Mouse (Mus musculus): Measurements from ENCODE around the gene Dhps. TPM values are rescaled to one million over a fixed set of nuclear protein-coding genes. Genes with fewer than 3 reads are reported as not detected.

Dhps gene
- polyA plus RNA-seq, 1 experiment: 2.1 TPM

- H3K9me3 ChIP-seq (ENCODE audit: control insufficient read depth, low read length): no peaks in the 10 kb centered on the region
These were observed 13.1 kb downstream of the Dhps start for GRCm38 (mm10) chr8:85084633-85085032.

GRCm38 (mm10) chr8:85086238-85086637 lies 14.7 kb downstream of the Dhps start:
- Histone ChIP-seq H3K4me1 (ENCODE audit: control insufficient read depth) (peaks cover 39% of the 10 kb centered on the region), H3K36me3 (ENCODE audit: control insufficient read depth) (peaks cover 34% of the 10 kb centered on the region), H3K27me3 (ENCODE audit: control insufficient read depth) (no peaks in the 10 kb centered on the region), H3K4me3 (replicated peaks) (no peak overlapping the region), H3K9me3 (ENCODE audit: control insufficient read depth, low read length) (no peaks in the 10 kb centered on the region)
- no peak for TF ChIP-seq TAL1 (IDR thresholded peaks at IDR 0.05; ENCODE audit: low read length)
- TF ChIP-seq GATA1 (IDR thresholded peaks at IDR 0.05; ENCODE audit: low read length): no peak

More at GRCm38 (mm10) chr8:85084633-85085032, 13.1 kb downstream of the Dhps start:
- no peak overlapping the region for H3K4me3 ChIP-seq (replicated peaks)
- H3K27me3 ChIP-seq (ENCODE audit: control insufficient read depth): no peaks in the 10 kb centered on the region
- peaks cover 28% of the 10 kb centered on the region for H3K36me3 ChIP-seq (ENCODE audit: control insufficient read depth)
- peaks cover 47% of the 10 kb centered on the region for H3K4me1 ChIP-seq (ENCODE audit: control insufficient read depth)
- no peak for TF ChIP-seq TAL1 (IDR thresholded peaks at IDR 0.05; ENCODE audit: low read length)
- TF ChIP-seq GATA1 (IDR thresholded peaks at IDR 0.05; ENCODE audit: low read length): no peak

- Histone ChIP-seq H3K4me3 (replicated peaks) (no peak overlapping the region), H3K27me3 (ENCODE audit: control insufficient read depth) (no peaks in the 10 kb centered on the region), H3K4me1 (ENCODE audit: control insufficient read depth) (peaks cover 22% of the 10 kb centered on the region), H3K36me3 (ENCODE audit: control insufficient read depth) (peaks cover 45% of the 10 kb centered on the region), H3K9me3 (ENCODE audit: control insufficient read depth, low read length) (no peaks in the 10 kb centered on the region)
- no peak for TF ChIP-seq TAL1 (IDR thresholded peaks at IDR 0.05; ENCODE audit: low read length)
- no peak for TF ChIP-seq GATA1 (IDR thresholded peaks at IDR 0.05; ENCODE audit: low read length)
These were observed 17.2 kb downstream of the Dhps start for GRCm38 (mm10) chr8:85088771-85089170.

- H3K9me3 ChIP-seq (ENCODE audit: control insufficient read depth, low read length): no peaks in the 10 kb centered on the region
These were observed 19.3 kb downstream of the Dhps start for GRCm38 (mm10) chr8:85090856-85091255.

GRCm38 (mm10) chr8:85091526-85092090 lies 20.1 kb downstream of the Dhps start:
- Histone ChIP-seq H3K36me3 (ENCODE audit: control insufficient read depth) (peaks cover 51% of the 10 kb centered on the region), H3K4me3 (replicated peaks) (no peak overlapping the region), H3K9me3 (ENCODE audit: control insufficient read depth, low read length) (no peaks in the 10 kb centered on the region), H3K27me3 (ENCODE audit: control insufficient read depth) (no peaks in the 10 kb centered on the region), H3K4me1 (ENCODE audit: control insufficient read depth) (peaks cover 9% of the 10 kb centered on the region)
- TF ChIP-seq TAL1 (IDR thresholded peaks at IDR 0.05; ENCODE audit: low read length) (no peak), GATA1 (IDR thresholded peaks at IDR 0.05; ENCODE audit: low read length) (no peak)

More at GRCm38 (mm10) chr8:85090856-85091255, 19.3 kb downstream of the Dhps start:
- Histone ChIP-seq H3K4me1 (ENCODE audit: control insufficient read depth) (peaks cover 9% of the 10 kb centered on the region), H3K4me3 (replicated peaks) (no peak overlapping the region), H3K27me3 (ENCODE audit: control insufficient read depth) (no peaks in the 10 kb centered on the region), H3K36me3 (ENCODE audit: control insufficient read depth) (peaks cover 48% of the 10 kb centered on the region)
- TF ChIP-seq TAL1 (IDR thresholded peaks at IDR 0.05; ENCODE audit: low read length) (no peak), GATA1 (IDR thresholded peaks at IDR 0.05; ENCODE audit: low read length) (no peak)

GRCm38 (mm10) chr8:85095051-85095450 lies 23.5 kb downstream of the Dhps start:
- Histone ChIP-seq H3K4me3 (replicated peaks) (no peak overlapping the region), H3K36me3 (ENCODE audit: control insufficient read depth) (peaks cover 49% of the 10 kb centered on the region), H3K27me3 (ENCODE audit: control insufficient read depth) (no peaks in the 10 kb centered on the region), H3K4me1 (ENCODE audit: control insufficient read depth) (peaks cover 9% of the 10 kb centered on the region), H3K9me3 (ENCODE audit: control insufficient read depth, low read length) (no peaks in the 10 kb centered on the region)
- TF ChIP-seq TAL1 (IDR thresholded peaks at IDR 0.05; ENCODE audit: low read length) (no peak), GATA1 (IDR thresholded peaks at IDR 0.05; ENCODE audit: low read length) (no peak)

GRCm38 (mm10) chr8:85095566-85095965 lies 24.0 kb downstream of the Dhps start:
- Histone ChIP-seq H3K27me3 (ENCODE audit: control insufficient read depth) (no peaks in the 10 kb centered on the region), H3K4me1 (ENCODE audit: control insufficient read depth) (peaks cover 9% of the 10 kb centered on the region), H3K4me3 (replicated peaks) (no peak overlapping the region), H3K9me3 (ENCODE audit: control insufficient read depth, low read length) (no peaks in the 10 kb centered on the region), H3K36me3 (ENCODE audit: control insufficient read depth) (peaks cover 49% of the 10 kb centered on the region)
- TF ChIP-seq GATA1 (IDR thresholded peaks at IDR 0.05; ENCODE audit: low read length) (no peak), TAL1 (IDR thresholded peaks at IDR 0.05; ENCODE audit: low read length) (no peak)

- Histone ChIP-seq H3K36me3 (ENCODE audit: control insufficient read depth) (peaks cover 44% of the 10 kb centered on the region), H3K9me3 (ENCODE audit: control insufficient read depth, low read length) (no peaks in the 10 kb centered on the region), H3K4me1 (ENCODE audit: control insufficient read depth) (peaks cover 7% of the 10 kb centered on the region), H3K4me3 (replicated peaks) (no peak overlapping the region), H3K27me3 (ENCODE audit: control insufficient read depth) (no peaks in the 10 kb centered on the region)
- TF ChIP-seq GATA1 (IDR thresholded peaks at IDR 0.05; ENCODE audit: low read length): no peak
- TF ChIP-seq TAL1 (IDR thresholded peaks at IDR 0.05; ENCODE audit: low read length): no peak
These were observed 24.6 kb downstream of the Dhps start for GRCm38 (mm10) chr8:85096196-85096595.

GRCm38 (mm10) chr8:85096850-85097249 lies 25.3 kb downstream of the Dhps start:
- Histone ChIP-seq H3K4me1 (ENCODE audit: control insufficient read depth) (peaks cover under 1% of the 10 kb centered on the region; the same call in 1 of the 2 replicates), H3K4me3 (replicated peaks) (no peak overlapping the region), H3K9me3 (ENCODE audit: control insufficient read depth, low read length) (peaks cover 4% of the 10 kb centered on the region), H3K27me3 (ENCODE audit: control insufficient read depth) (no peaks in the 10 kb centered on the region), H3K36me3 (ENCODE audit: control insufficient read depth) (peaks cover 39% of the 10 kb centered on the region)
- no peak for TF ChIP-seq GATA1 (IDR thresholded peaks at IDR 0.05; ENCODE audit: low read length)
- no peak for TF ChIP-seq TAL1 (IDR thresholded peaks at IDR 0.05; ENCODE audit: low read length)

All from erythroblast, embryonic 14.5 days (primary cell).